Mouse (Mus musculus): ENCODE measurements around the gene Ccl21b.
"Not testable (repeated sequence)": the region's sequence is repeated elsewhere in the genome, so short reads cannot be mapped to it uniquely, and the experiment has no call there.

Gene Ccl21b

GRCm38 (mm10) chr4:42255467-42255866, at the start of gene Ccl21b:
Gene Ccl21b (plus strand): TSS chr4:42255767.
- ATAC-seq (ENCODE audit: insufficient number of reproducible peaks, low FRiP score, low TSS enrichment): not testable (repeated sequence)

DNA sequence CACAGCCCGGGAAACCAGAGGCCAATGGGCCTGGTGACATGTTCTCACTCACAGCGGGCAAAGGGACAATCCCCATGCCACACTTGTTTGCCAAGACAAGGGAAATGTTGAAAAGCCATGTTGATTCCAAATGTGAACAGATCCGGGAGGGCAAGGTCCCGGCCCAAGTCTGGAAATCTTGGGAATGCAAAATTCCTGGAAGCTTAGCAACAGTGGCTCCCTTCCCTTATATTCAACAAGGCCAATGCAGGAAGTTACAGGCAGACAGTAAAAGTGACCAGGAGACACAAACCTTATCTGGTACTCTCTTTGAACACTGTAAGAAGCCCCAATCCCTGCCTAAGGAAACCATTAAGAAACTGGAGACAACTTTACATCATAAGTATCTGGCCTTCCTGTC, 15.2 kb upstream of the Ccl21b start, which contains the start of gene Gm10600:
Gm10600 (plus strand) TSS at position 301 of the 400 bp plus-strand sequence.
- ATAC-seq (ENCODE audit: insufficient number of reproducible peaks, low FRiP score, low TSS enrichment): not testable (repeated sequence)

DNA sequence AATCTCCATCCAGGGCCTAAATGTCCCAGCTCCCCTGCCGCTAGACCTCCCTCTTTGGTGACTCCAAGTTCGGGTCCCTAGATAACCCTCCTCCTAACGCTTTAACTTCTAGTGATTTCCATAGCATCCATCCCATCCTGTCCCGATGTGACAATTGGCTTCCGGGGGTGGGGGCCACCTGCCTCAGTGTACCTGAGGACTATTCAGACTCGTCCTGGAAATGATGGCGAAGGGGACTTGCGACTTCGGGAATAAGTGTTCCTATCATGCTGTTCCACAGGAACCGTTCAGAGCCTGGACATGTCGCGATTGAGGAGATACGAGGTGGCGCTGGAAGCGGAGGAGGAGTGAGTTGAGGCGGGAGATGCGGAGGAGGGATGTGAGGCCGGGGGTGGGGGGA, 38.4 kb downstream of the Ccl21b start, which contains the start of gene Gm21953:
Gm21953 (plus strand) TSS at position 301 of the 400 bp plus-strand sequence.
- not testable (repeated sequence) for ATAC-seq (ENCODE audit: insufficient number of reproducible peaks, low FRiP score, low TSS enrichment)
